Mouse (Mus musculus) stomach, embryonic 16.5 days (tissue): ENCODE measurements around the gene Kpna7. TPM values are rescaled to one million over a fixed set of nuclear protein-coding genes. Genes with fewer than 3 reads are reported as not detected.
"Not testable (repeated sequence)": the region's sequence is repeated elsewhere in the genome, so short reads cannot be mapped to it uniquely, and the experiment has no call there.

Source experiments
- ATAC-seq: fragments of 200-750 bp; cut with Nextera tagmentation; 2 replicates; pipeline ENCODE4 v1.8.0; 2017; ENCODE audit warnings: moderate number of reproducible peaks, moderate TSS enrichment; ENCODE audit not compliant: insufficient read depth, low FRiP score
- H3K27ac ChIP-seq: fragments of 300-500 bp; sonication (generic); 2 replicates; pipeline ENCODE4 v1.5.1; 2014; ENCODE audit warnings: low read length
- H3K27me3 ChIP-seq: fragments of 300-500 bp; sonication (generic); 2 replicates; pipeline ENCODE4 v1.6.1; 2014; ENCODE audit warnings: low read length, control low read depth, mixed read lengths; ENCODE audit not compliant: control insufficient read depth, insufficient read depth
- H3K36me3 ChIP-seq: fragments of 300-500 bp; sonication (generic); 2 replicates; pipeline ENCODE4 v1.6.1; 2014; ENCODE audit warnings: low read length; ENCODE audit not compliant: control insufficient read depth, insufficient read depth
- H3K4me1 ChIP-seq: fragments of 300-500 bp; sonication (generic); 2 replicates; pipeline ENCODE4 v1.6.1; 2014; ENCODE audit warnings: low read length, control low read depth, mixed read lengths; ENCODE audit not compliant: control insufficient read depth, insufficient read depth
- H3K4me2 ChIP-seq: fragments of 300-500 bp; sonication (generic); 2 replicates; pipeline ENCODE4 v1.6.1; 2014; ENCODE audit warnings: low read depth, low read length, mixed read lengths
- H3K4me3 ChIP-seq: fragments of 300-500 bp; sonication (generic); replicated peaks from 2 replicates; pipeline ENCODE4 v1.5.1; 2014; ENCODE audit warnings: mild to moderate bottlenecking, low read length
- H3K9ac ChIP-seq: fragments of 300-500 bp; sonication (generic); 2 replicates; pipeline ENCODE4 v1.6.1; 2014; ENCODE audit warnings: low read length
- H3K9me3 ChIP-seq: fragments of 300-500 bp; sonication (generic); replicated peaks from 2 replicates; pipeline ENCODE4 v1.6.1; 2016; ENCODE audit warnings: low read length, control low read depth; ENCODE audit not compliant: control insufficient read depth
- WGBS: fragments of 180-500 bp; shearing (Covaris S2); extraction: QIAGEN DNeasy Blood & Tissue Kit; methylation state at CpG from one replicate; pipeline ENCODE4 v1.1.7; 2014; 5-methylcytosine and 5-hydroxymethylcytosine counted together
- polyA plus RNA-seq: library from polyadenylated mRNA; unstranded; fragments of >200 nt; fragmentation: Nextera tagmentation; extraction: Ambion mirVana; gene quantifications from 2 replicates; pipeline ENCODE4 v1.2.1, GENCODE M21; 2015

Kpna7 gene
- polyA plus RNA-seq: 0.08 and 0.27 TPM in 2 replicates

GRCm38 (mm10) chr5:145083632-145084451, at the start of gene Kpna7, which contains the start of gene Arpc1a:
Kpna7 (minus strand) TSS chr5:145084030.
Arpc1a (plus strand) TSS chr5:145083830.
- H3K27ac ChIP-seq: peak within 1 kb of the TSS; percentile 81
- under 1% methylated on average over 54 of the region's 54 CpGs for WGBS
- ATAC-seq: peak; percentile 99

GRCm38 (mm10) chr5:145133275-145133674, 49.4 kb upstream of the Kpna7 start:
- not testable (repeated sequence) for H3K9ac ChIP-seq, H3K9me3 ChIP-seq, H3K4me2 ChIP-seq, H3K27ac ChIP-seq, H3K4me3 ChIP-seq, H3K4me1 ChIP-seq, H3K27me3 ChIP-seq, ATAC-seq
- H3K36me3 ChIP-seq: peaks cover 53% of the 10 kb centered on the region
- 82% methylated on average over 6 of the region's 6 CpGs for WGBS

More at GRCm38 (mm10) chr5:145083632-145084451, at the start of gene Kpna7, which contains the start of gene Arpc1a:
- Histone ChIP-seq H3K36me3 (peaks cover 3% of the 10 kb centered on the region; the same call in 1 of the 2 replicates), H3K27me3 (no peaks in the 10 kb centered on the region), H3K4me2 (peak within 1 kb of the TSS; percentile 97), H3K9ac (peak within 1 kb of the TSS; percentile 97), H3K9me3 (no peaks in the 10 kb centered on the region), H3K4me3 (peak within 1 kb of the TSS; percentile 92), H3K4me1 (peaks cover 6% of the 10 kb centered on the region)

- 76% methylated on average over 3 of the region's 3 CpGs for WGBS
- no peak for ATAC-seq
- H3K36me3 ChIP-seq: peaks cover 61% of the 10 kb centered on the region
These were observed 47.2 kb upstream of the Kpna7 start for GRCm38 (mm10) chr5:145130995-145131394.

GRCm38 (mm10) chr5:145130191-145130590, 46.4 kb upstream of the Kpna7 start:
- no peaks in the 10 kb centered on the region for H3K27me3 ChIP-seq
- no peaks in the 10 kb centered on the region for H3K9me3 ChIP-seq
- H3K4me2 ChIP-seq: no peak overlapping the region
- no peak for ATAC-seq
- no peak overlapping the region for H3K27ac ChIP-seq
- H3K4me3 ChIP-seq: no peak overlapping the region
- H3K9ac ChIP-seq: no peak overlapping the region
- WGBS: 85% methylated on average over 11 of the region's 11 CpGs
- H3K36me3 ChIP-seq: peaks cover 64% of the 10 kb centered on the region
- no peaks in the 10 kb centered on the region for H3K4me1 ChIP-seq

More at GRCm38 (mm10) chr5:145130995-145131394, 47.2 kb upstream of the Kpna7 start:
- H3K4me2 ChIP-seq: no peak overlapping the region
- H3K27me3 ChIP-seq: no peaks in the 10 kb centered on the region
- H3K27ac ChIP-seq: no peak overlapping the region
- H3K4me3 ChIP-seq: no peak overlapping the region
- H3K4me1 ChIP-seq: no peaks in the 10 kb centered on the region
- no peak overlapping the region for H3K9ac ChIP-seq
- H3K9me3 ChIP-seq: no peaks in the 10 kb centered on the region

GRCm38 (mm10) chr5:145129773-145130172, 45.9 kb upstream of the Kpna7 start:
- 81% methylated on average over 6 of the region's 6 CpGs for WGBS
- not testable (repeated sequence) for H3K9me3 ChIP-seq, H3K4me1 ChIP-seq, H3K4me2 ChIP-seq, H3K9ac ChIP-seq, ATAC-seq, H3K27me3 ChIP-seq, H3K27ac ChIP-seq, H3K4me3 ChIP-seq
- peaks cover 62% of the 10 kb centered on the region for H3K36me3 ChIP-seq

- Histone ChIP-seq H3K4me1 (no peaks in the 10 kb centered on the region), H3K27me3 (no peaks in the 10 kb centered on the region), H3K4me2 (no peak overlapping the region), H3K4me3 (no peak overlapping the region), H3K9me3 (no peaks in the 10 kb centered on the region), H3K27ac (no peak overlapping the region), H3K36me3 (peaks cover 55% of the 10 kb centered on the region), H3K9ac (no peak overlapping the region)
- 88% methylated on average over 4 of the region's 4 CpGs for WGBS
- no peak for ATAC-seq
These were observed 45.3 kb upstream of the Kpna7 start for GRCm38 (mm10) chr5:145129124-145129523.

GRCm38 (mm10) chr5:145126580-145126979, 42.8 kb upstream of the Kpna7 start:
- 92% methylated on average over 9 of the region's 9 CpGs for WGBS
- H3K4me3 ChIP-seq: no peak overlapping the region
- no peaks in the 10 kb centered on the region for H3K4me1 ChIP-seq
- H3K4me2 ChIP-seq: no peak overlapping the region
- H3K9ac ChIP-seq: no peak overlapping the region
- ATAC-seq: no peak
- H3K27me3 ChIP-seq: no peaks in the 10 kb centered on the region
- H3K36me3 ChIP-seq: peaks cover 44% of the 10 kb centered on the region
- H3K27ac ChIP-seq: no peak overlapping the region
- no peaks in the 10 kb centered on the region for H3K9me3 ChIP-seq

GRCm38 (mm10) chr5:145123396-145123795, 39.6 kb upstream of the Kpna7 start:
- no peak overlapping the region for H3K9ac ChIP-seq
- peaks cover 22% of the 10 kb centered on the region; the same call in 1 of the 2 replicates for H3K36me3 ChIP-seq
- H3K4me2 ChIP-seq: no peak overlapping the region
- H3K27me3 ChIP-seq: no peaks in the 10 kb centered on the region
- no peaks in the 10 kb centered on the region for H3K4me1 ChIP-seq
- no peaks in the 10 kb centered on the region for H3K9me3 ChIP-seq
- no peak overlapping the region for H3K27ac ChIP-seq
- ATAC-seq: no peak
- WGBS: 94% methylated on average over 19 of the region's 19 CpGs
- no peak overlapping the region for H3K4me3 ChIP-seq

GRCm38 (mm10) chr5:145120921-145121320, 37.1 kb upstream of the Kpna7 start:
- no peaks in the 10 kb centered on the region for H3K27me3 ChIP-seq
- whole genome bisulfite sequencing: 66% methylated on average over 7 of the region's 7 CpGs
- H3K4me1 ChIP-seq: peaks cover 20% of the 10 kb centered on the region
- ATAC-seq: no peak
- peaks cover 13% of the 10 kb centered on the region; the same call in 1 of the 2 replicates for H3K36me3 ChIP-seq
- H3K4me2 ChIP-seq: no peak overlapping the region
- H3K4me3 ChIP-seq: no peak overlapping the region
- H3K27ac ChIP-seq: no peak overlapping the region
- no peaks in the 10 kb centered on the region for H3K9me3 ChIP-seq
- H3K9ac ChIP-seq: no peak overlapping the region
